Mouse (Mus musculus) kidney, adult 9 months (tissue): ENCODE measurements around the gene Hc.

Experiments
- DNase-seq: peaks from one replicate; pipeline ENCODE4 v3.0.0; 2022

Hc gene

DNA sequence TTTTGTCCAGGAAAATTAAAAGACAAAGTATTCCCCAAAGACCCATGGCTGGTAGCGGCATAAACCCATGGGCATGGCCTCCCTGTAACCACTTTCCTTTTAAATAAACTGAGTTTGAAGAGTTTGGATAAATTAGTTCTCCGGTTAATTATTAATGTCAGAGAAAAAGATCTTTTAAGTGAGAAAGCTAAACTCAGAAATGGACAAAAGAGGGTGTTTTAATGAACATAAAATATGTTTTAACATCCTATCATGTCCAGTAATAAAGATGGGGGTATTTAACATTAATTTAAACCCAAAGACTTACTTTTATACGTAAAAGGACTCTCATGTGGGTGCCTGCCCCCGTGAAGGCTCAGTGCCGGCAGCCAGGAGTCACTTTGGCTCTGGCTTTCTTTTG is at the start of gene Hc:
TSS of gene Hc (minus strand) at position 101 of the 400 bp plus-strand sequence.
- no peak for DNase-seq

DNA sequence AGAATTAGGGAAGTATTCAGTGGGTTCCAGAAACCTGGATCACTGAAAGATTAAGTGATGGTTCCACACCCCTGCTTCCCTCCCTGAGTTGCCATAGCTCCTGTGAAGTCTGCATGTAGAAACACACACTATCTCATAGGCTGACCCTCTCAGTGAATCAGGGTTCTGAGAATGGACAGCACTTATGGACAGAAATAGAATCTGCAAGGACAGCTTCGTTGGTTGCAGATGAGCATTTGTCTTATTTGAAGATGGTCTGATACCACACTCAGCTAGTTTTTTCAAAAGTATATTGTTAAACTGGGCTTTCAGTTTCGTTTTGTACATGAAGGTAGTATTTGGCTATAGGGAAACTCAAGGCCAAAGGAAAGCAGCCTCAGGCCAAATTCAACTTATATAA is 49.3 kb upstream of the Hc start:
- no peak for DNase-seq

DNA sequence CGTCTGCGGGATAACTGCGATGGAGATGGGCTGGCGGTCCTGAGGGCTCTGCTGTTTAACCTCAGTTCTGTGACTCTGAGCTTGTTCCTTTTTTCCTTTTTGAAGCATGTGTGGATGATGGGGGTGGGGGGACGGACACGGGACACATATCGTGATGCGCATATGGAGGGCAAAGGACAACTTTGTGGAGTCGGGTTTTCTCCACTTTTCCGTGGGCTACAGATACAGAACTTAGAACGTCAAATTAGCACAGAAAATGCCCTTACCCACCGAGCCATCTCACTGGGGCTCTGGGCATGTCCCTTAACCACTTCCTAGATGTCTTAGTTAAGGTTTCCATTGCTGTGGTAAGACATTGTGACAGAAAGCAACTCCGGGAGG is 48.7 kb upstream of the Hc start:
- DNase-seq = no peak

DNA sequence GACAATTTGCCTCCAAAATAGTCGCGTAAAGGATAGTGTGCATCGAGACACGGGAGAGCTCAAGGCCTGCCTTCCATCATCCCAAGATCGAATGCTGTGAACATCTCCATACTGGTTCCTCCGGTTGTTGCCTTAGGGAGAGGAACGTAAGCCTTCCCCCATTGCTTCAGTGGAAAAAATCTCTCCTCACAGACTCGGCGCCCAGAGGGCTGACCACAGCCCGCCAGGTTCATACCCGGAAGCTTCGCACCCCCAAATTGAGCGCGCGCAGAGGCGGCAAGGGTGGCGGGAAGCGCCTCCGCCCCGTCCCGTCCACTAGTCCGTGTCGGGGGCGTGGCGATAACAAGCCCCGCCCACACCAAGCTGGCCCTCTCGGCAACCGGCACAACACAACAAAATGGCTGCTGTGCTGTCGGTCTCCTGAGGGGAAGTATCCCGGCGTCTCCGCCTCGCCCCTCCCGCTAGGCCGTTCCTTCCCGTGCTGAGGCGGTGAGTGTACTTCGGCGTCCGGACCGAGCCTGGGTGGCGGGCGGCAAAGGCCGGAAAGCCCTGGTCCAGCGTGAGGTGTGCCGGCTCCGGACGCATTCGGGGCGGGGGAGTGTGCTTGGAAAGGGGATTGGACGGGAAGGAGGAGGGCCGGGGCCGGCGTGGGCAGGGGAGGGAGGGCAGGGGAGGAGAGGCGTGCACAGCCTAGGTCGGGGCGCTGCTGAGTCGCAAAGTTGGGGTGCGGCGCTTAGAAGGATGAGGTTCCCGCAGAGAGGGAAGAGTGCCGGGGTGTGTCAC is 48.1 kb upstream of the Hc start, which contains the start of gene Cntrl:
TSS of gene Cntrl (plus strand) at position 352 of the 783 bp plus-strand sequence.
- DNase-seq = peak; percentile 96

DNA sequence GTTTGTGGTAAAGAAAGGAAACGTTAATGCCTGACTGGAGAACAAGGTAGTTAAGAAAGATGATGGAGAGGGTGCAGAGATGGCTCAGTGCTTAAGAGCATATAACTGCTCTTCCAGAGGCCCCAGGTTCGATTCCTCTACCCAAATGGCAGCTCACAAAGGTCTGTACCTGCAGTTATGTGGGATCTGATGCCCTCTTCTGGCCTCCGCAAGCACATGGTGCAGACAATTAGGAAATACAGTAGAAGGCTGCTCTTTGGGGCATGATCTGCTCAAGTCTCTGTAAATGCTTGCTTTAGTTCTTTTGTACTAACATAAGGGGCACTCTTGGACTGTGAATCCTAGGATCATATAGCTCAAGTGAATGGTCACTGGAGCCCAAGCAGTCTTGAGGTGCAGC is 47.5 kb upstream of the Hc start:
- DNase-seq = peak; percentile 67

DNA sequence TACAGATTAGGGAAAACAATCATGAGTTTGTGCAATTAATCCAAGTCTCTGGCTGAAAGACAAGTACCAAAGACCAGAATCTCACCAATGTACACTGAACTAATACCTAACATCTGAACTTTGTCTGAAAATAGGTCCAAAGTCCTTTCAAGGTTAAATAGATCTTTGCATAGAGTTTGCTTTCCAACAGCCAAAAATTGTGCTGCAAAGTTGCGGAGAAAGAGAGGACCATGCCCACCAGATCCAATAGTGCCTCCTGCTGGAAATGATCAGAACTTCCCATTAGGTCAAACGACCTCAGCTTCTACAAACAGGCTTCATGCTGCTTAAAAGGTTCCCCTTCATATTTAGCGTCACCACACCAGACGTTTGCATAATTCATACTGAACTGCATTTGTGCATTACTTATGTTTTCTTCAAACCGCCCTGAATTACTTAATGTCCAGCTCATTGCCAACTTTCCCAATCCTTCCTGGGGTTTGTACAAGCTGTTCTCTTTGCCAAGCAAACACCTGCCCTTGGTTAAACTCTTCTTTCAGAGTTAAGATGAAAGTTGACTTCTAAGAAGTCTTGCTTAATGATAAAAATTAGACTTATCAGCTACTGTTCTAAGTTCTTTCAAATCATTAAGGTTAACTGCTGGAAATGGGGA is 46.9 kb upstream of the Hc start:
- peak; percentile 34 for DNase-seq

DNA sequence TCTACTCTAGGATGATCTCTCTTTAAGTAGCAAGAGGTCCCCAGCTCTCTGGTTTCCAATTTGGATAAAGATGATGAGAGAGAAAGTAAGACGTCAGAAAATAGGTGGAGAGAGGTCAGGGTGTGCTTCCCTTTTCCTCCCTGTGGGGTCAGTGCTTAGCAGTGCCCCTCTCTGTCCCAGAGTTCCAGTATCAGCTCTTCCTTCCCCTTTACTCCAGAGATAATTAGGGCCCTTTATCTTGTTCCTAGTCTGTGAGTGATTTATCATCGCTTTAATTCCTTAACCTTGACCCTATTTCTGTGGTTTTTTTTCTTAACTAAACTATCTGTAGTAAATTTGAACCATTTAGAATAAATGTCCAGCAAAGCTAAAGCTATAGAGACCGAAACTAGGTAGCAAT is 43.6 kb upstream of the Hc start:
- DNase-seq = no peak

DNA sequence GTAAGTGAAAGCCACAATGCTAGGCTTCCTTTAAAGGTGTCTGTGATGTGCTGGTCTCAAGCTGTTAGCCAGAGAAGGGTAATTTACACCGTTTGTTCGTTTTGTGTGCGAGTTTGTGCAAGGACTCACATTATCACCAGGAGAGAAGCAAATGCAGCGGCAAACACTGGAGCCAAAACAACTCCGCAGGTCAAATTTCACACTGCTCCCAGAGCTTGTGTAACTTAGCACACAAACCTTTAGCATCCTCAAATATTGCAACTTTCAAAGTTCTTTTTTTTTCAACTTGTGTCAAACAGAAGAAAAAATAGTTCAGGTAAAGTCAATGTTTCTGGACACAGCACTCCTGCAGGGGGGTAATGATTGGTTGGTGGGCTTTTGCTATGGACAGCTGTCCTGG is 42.3 kb upstream of the Hc start:
- DNase-seq = no peak

DNA sequence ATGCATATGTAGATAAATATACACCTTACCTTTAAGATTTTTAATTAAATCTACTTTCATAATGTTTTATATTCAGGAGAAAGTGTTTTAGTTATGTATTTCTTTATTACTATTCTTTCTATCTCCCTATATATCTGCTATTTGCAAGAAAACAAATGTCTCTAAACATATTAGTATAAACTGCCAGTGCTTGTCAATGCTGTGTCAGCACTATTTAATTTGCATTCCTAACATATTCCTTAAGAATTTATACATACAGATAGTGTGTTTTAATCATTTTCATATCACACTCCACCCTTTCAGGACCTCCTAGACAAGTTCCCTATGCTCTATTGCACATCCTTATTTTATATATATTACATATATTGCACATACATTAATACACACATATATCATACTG is 41.5 kb upstream of the Hc start:
- DNase-seq = no peak

DNA sequence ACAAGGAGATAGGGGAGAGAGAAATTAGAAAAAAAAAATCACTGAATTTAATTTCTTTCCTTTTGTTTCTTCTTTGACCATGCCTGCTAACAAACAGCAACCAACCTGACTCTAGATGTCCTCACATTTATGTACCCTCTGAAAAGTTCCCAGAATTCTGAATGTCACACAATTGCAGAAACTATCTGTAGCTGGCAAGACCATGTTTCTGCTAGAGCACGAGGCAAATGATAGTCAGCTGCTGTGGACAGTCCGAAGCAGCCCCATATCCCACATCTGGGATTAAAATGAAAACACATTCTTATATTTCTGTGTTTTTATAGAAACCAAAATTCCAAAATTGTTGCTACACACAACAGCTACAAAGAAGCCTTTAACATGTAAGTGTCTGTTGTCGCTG is 40.2 kb upstream of the Hc start, which contains the start of gene AI182371:
TSS of gene AI182371 (minus strand) at position 101 of the 400 bp plus-strand sequence.
- DNase-seq = no peak

DNA sequence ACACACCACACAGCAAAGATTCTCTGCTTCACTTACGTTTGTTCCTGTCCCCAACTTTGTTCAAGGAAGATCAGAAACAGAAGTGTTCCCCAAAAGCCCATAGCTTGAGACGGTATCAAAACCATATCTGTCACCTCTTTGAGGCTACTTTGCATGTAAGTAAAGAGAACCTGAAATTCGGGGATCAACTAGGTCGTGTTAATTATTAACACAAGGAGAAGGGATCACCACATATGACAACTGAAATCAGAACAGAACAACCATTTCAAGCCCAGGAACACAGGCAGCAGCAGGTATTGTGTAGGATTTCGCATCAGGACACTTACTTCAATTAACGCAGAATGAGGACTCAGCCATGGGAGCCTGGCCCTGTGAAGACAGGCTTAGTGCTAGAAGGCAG is 39.3 kb upstream of the Hc start:
- DNase-seq = no peak

DNA sequence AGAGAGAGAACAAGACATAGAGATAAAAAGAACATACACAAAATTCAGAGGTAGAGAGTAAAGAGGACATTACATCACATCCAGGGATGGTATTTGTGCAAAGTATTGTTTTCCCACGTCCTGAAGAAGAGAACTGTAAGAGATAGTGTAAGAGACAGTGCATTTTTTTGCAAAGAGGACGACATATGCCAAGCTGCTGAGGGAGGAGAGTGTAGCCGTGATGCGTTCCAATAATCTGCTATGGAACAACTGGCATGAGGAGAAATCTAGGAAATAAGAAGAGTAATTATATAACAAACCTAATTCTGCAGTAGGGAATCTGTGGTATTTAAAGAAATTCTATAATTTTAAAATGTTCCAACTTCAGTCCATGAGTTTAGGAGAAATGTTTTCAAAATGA is 26.2 kb upstream of the Hc start:
- DNase-seq = no peak

DNA sequence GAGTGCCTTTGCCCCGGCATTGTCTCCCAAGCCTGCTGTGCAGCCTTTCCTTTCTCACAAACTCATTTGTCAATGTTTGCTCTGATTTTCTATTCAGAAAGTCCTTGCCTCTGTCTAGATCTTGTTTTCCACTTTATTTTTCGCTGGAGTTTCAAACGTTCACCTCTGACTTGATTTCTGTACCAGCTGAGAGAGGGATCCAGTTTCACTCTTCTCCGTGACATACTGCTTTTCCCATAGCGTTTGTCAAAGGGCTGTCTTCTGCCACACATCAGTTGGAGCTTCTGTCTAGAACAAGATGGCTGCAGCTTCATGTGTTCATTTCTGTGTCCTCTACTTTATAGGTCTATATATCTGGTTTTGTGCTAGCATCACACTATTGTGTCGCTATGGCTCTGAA is 17.9 kb upstream of the Hc start:
- DNase-seq = no peak

DNA sequence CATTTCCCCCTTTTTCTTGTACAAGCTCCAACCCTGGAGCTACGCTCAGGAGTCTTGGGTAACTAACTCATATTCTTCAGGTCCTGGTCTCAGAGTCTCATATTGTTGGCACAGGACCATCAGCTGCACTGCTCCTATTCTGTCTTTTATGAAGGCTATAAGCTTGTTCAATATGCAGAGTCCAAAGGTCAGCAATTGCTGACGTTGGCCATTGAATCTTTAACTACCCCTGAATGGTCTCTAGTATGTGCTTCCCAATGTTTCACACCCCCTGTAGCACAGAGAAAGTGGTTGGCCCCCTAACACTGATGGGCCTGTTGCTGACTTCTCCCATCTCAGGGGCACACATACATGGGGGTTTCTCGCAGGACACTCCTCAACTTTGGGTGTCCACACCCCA is 13.1 kb upstream of the Hc start:
- no peak for DNase-seq

DNA sequence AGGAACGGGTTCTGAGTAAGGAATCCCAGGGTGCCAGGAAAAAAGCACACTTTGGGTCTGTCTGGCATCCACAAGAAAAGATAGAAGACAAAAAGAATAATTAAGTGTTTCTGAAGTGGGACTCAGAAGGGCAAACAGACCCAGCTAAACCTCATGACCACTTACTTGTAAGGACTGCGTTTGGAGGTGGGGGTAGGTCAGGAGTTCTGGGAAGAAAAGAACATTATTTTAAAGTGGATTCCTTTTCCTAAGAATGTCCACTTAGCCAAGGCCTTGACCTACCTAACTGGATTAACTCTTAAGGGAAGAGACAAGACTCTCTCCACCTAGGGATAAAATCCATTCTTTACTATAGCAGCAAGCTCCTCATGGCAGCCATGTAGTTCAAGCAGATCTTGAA is 11.3 kb upstream of the Hc start:
- DNase-seq = no peak

DNA sequence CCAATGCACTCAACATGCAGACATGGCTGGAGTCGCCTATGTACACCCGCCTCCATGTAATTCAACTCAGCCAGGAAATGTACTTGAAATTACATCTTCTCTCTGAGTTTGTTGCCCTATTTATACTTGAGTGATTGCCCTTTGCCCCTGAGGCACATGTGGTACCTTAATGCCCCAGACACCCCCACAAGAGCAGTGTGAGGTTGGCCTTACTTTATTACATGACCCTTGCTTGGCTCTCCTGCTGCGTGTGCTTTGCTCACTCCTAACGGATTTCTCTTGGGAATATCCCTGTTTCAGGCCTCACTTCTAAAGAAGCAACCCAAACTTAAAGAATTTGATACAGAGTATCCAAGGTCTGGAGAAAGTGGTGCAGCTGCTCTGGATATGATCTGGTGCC is 9.0 kb upstream of the Hc start:
- peak; percentile 16 for DNase-seq

DNA sequence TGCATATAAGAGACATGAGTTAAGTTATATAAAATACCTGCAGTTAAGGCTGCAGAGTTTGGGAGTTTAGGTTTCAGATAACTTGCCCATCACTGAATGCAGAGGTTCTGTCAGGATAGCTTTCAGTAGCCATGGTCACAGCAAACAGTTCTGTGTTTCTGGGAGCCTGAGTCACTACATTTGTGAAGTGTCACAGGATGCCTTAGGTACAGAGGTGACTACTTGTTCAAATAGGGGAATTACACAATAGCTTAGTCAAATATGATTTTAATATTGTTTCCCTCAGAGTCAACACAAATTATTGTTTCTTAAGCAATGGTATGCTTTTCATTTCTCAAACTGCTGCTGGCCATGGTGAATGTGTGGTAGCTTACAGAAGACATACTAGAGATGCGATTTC is 7.9 kb upstream of the Hc start:
- no peak for DNase-seq

DNA sequence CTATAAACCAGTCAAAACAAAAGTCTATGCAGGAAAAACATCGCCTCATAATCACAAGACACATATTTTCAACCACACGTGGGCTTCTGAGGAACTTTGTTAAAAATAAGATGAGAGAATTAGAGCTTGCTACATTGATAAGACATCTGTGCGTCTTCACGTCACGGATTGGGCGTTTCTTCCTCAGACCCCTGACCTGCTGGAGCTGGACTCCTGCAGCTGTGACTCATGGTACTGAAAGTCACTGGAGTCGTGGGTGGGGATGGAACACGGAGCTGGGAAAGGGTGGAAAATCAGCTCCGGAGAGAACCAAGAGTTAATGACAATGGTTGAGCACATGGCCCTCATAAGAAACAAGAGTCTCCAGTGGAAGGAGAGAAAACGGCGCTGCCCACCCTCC is 5.9 kb upstream of the Hc start:
- no peak for DNase-seq

DNA sequence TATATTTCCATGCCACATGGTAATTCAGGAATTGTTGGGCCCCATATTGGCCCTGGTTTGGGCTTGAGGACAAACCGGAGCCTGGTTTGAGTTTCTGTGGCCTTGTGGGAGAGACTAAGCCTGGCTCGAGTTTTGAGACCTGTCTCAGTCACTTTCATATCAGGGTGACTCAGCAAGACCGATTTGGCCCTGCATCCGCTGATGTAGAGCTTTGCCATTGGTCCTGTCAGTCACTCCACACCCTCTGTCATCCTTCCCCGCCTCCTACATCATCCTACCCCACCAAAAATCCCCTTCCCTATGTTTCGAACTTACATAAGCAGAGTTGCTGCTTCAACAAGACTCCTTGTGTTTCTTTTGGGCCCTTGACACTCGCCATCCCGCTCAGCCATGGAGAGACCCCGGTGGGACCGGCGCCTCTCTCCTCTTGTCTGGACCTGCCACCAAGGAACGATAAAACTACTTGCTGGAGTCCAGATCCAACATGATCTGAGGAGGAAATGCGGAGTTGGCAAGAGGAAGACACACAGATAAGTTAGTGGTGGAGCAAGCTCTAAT is 5.4 kb upstream of the Hc start:
- DNase-seq = no peak

DNA sequence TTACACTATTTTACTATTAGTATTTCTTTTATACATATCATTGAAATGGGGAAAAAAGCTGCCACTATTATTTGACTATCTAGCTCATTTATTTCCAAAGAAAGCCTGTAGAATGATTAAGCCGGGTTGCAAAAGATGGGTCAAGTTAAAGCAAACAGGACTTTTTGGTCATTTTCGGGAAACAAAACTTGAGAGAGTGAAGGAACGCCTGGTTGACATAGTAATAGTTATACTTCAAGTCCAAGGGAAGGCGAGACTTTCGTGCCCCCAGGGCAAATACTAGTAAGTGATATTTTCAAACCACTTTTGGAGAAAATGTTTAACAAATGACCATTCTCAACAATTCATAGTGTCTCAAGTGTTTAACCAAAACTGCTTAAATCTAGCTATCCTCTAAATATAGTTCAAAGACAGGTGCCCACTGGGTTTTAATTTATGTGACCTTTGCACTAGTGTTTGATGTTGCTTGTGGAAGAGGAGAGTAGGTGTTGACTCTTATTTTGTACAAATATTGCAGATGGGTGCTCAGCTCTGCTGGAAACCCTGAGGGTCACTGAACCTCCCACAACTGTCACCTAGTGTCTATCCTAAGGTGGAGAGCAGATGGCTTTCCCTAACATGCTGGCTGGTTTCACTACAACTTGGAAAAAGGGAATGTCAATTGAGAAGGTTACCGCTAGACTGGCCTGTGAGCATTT is 2.2 kb upstream of the Hc start:
- DNase-seq = no peak

DNA sequence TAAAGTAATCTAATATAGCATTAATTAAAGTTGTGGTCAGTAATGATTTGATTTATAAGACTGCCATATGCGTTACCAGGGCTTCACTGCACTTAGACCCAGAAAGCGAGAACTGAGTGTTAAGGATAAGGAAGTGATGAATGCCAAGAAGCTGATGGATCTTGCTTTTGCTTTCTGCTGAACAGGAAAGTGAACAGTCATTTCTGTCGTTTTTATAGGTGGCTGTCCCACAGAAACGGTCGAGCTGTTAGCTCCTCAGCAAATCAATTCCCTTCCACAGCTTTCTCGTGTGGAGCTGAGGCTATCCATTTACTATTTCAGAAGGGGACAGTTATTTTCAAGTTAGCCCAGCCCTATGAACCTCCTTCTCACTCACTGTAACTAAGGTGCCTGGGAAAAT is 341 bp downstream of the Hc start:
- no peak for DNase-seq

DNA sequence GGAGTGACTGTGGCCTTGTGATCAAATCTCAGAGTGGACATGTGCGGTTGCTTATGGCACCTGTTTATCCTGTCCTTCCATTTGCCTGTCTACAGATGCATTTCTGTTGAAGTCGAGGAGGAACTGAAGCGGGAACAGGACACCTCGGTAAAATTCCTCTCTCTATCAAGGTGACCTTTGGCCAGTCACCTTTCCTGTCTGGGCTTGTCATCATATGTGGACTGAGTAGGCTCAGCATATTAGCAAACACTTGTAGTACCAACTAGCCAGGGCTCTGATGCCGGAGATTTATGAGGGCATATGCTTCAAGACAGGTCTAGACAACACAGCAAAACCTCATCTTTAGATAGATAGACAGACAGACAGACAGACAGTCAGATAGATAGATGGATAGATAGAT is 982 bp downstream of the Hc start:
- no peak for DNase-seq

DNA sequence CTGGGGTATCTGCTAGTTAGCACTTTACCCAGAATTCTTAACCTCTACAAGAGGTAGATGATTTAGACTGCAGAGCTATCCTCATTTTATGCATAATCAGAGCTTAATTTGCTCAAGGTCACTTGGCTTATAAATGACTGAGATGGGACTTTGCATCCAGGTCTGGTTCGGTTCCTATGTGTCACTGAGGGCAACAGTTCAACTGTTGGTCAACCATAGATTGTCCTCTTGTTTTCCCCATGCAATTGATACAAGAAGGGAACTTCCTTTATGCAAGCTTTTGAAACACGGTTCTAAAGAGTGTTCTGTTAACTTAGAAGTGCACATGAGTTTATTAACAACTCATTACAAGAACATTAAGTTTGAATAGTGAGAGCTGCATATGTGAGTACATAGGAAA is 2.9 kb downstream of the Hc start:
- DNase-seq = no peak

DNA sequence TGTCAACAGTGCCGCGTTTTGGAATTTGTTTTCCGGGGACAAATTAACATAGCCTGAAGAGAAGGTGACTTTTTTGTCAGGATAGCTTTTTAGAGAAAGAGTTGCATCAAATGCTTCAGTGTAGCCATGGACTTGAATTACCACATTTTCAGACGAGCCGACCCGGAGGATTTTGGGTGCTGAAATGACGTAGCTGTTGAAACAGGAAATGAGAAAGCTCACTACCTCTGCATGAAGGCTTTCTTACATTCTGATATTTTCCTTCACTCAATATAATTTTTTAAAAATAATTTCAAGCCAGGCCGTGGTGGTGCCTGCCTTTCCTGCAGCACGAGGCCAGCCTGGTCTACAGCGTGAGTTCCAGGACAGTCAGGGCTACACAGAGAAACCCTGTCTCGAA is 4.0 kb downstream of the Hc start:
- DNase-seq = no peak
